Mouse (Mus musculus): ENCODE measurements around the gene Cntn5. TPM values are rescaled to one million over a fixed set of nuclear protein-coding genes. Genes with fewer than 3 reads are reported as not detected.

Gene Cntn5
- polyA plus RNA-seq, 1 experiment from 2014 or later = 2.3 TPM

GRCm38 (mm10) chr9:10368971-10369370, 535.6 kb downstream of the Cntn5 start:
- no peaks in the 10 kb centered on the region for H3K9me3 ChIP-seq (ENCODE audit: control insufficient read depth, low read length)
- H3K4me3 ChIP-seq (ENCODE audit: low read depth, low read length) = no peak overlapping the region
- H3K4me1 ChIP-seq (ENCODE audit: control insufficient read depth, insufficient read depth, low read length) = no peaks in the 10 kb centered on the region
- no peak overlapping the region for H3K4me2 ChIP-seq (ENCODE audit: low read depth, low read length)
- no peaks in the 10 kb centered on the region for H3K36me3 ChIP-seq (ENCODE audit: control insufficient read depth, insufficient read depth, low read length)
- ATAC-seq (ENCODE audit: low read depth) = no peak
- WGBS = 61% methylated on average over 5 of the region's 5 CpGs
- no peak for DNase-seq (ENCODE audit: low spot score)
- H3K27me3 ChIP-seq (replicated peaks; ENCODE audit: control insufficient read depth, insufficient read depth, low read length) = no peaks in the 10 kb centered on the region
- H3K9ac ChIP-seq (ENCODE audit: low read depth, low read length) = no peak overlapping the region
- no peak overlapping the region for H3K27ac ChIP-seq (replicated peaks; ENCODE audit: low read depth, low read length)

- Histone ChIP-seq H3K27ac (replicated peaks; ENCODE audit: low read depth, low read length) (no peak overlapping the region), H3K4me2 (ENCODE audit: low read depth, low read length) (no peak overlapping the region), H3K36me3 (ENCODE audit: control insufficient read depth, insufficient read depth, low read length) (no peaks in the 10 kb centered on the region), H3K4me1 (ENCODE audit: control insufficient read depth, insufficient read depth, low read length) (no peaks in the 10 kb centered on the region), H3K9me3 (ENCODE audit: control insufficient read depth, low read length) (no peaks in the 10 kb centered on the region), H3K27me3 (replicated peaks; ENCODE audit: control insufficient read depth, insufficient read depth, low read length) (no peaks in the 10 kb centered on the region), H3K9ac (ENCODE audit: low read depth, low read length) (no peak overlapping the region), H3K4me3 (ENCODE audit: low read depth, low read length) (no peak overlapping the region)
- ATAC-seq (ENCODE audit: low read depth) (no peak), DNase-seq (ENCODE audit: low spot score) (no peak)
- 39% methylated on average over 1 of the region's 1 CpGs for WGBS
These were observed 536.2 kb downstream of the Cntn5 start for GRCm38 (mm10) chr9:10368410-10368809.

GRCm38 (mm10) chr9:10366246-10366955, 538.2 kb downstream of the Cntn5 start:
- no peaks in the 10 kb centered on the region for H3K4me1 ChIP-seq (ENCODE audit: control insufficient read depth, insufficient read depth, low read length)
- no peak for ATAC-seq (ENCODE audit: low read depth)

GRCm38 (mm10) chr9:10350909-10351655, 553.5 kb downstream of the Cntn5 start:
- no peaks in the 10 kb centered on the region for H3K4me1 ChIP-seq (ENCODE audit: control insufficient read depth, insufficient read depth, low read length)
- no peaks in the 10 kb centered on the region for H3K9me3 ChIP-seq (ENCODE audit: control insufficient read depth, low read length)
- H3K4me3 ChIP-seq (ENCODE audit: low read depth, low read length) = no peak overlapping the region
- H3K27me3 ChIP-seq (replicated peaks; ENCODE audit: control insufficient read depth, insufficient read depth, low read length) = no peaks in the 10 kb centered on the region
- WGBS = 84% methylated on average over 4 of the region's 4 CpGs
- no peak overlapping the region for H3K4me2 ChIP-seq (ENCODE audit: low read depth, low read length)
- H3K9ac ChIP-seq (ENCODE audit: low read depth, low read length) = no peak overlapping the region
- no peak overlapping the region for H3K27ac ChIP-seq (replicated peaks; ENCODE audit: low read depth, low read length)
- DNase-seq (ENCODE audit: low spot score) = no peak
- ATAC-seq (ENCODE audit: low read depth) = no peak
- H3K36me3 ChIP-seq (ENCODE audit: control insufficient read depth, insufficient read depth, low read length) = no peaks in the 10 kb centered on the region

More at GRCm38 (mm10) chr9:10366246-10366955, 538.2 kb downstream of the Cntn5 start:
- Histone ChIP-seq H3K4me3 (ENCODE audit: low read depth, low read length) (no peak overlapping the region), H3K27ac (replicated peaks; ENCODE audit: low read depth, low read length) (no peak overlapping the region), H3K9ac (ENCODE audit: low read depth, low read length) (no peak overlapping the region), H3K4me2 (ENCODE audit: low read depth, low read length) (no peak overlapping the region), H3K27me3 (replicated peaks; ENCODE audit: control insufficient read depth, insufficient read depth, low read length) (no peaks in the 10 kb centered on the region), H3K36me3 (ENCODE audit: control insufficient read depth, insufficient read depth, low read length) (no peaks in the 10 kb centered on the region), H3K9me3 (ENCODE audit: control insufficient read depth, low read length) (no peaks in the 10 kb centered on the region)
- DNase-seq (ENCODE audit: low spot score) = no peak
- 72% methylated on average over 6 of the region's 6 CpGs for WGBS

- Histone ChIP-seq H3K36me3 (ENCODE audit: control insufficient read depth, insufficient read depth, low read length) (no peaks in the 10 kb centered on the region), H3K27me3 (replicated peaks; ENCODE audit: control insufficient read depth, insufficient read depth, low read length) (no peaks in the 10 kb centered on the region), H3K4me1 (ENCODE audit: control insufficient read depth, insufficient read depth, low read length) (no peaks in the 10 kb centered on the region), H3K27ac (replicated peaks; ENCODE audit: low read depth, low read length) (no peak overlapping the region), H3K4me3 (ENCODE audit: low read depth, low read length) (no peak overlapping the region), H3K9me3 (ENCODE audit: control insufficient read depth, low read length) (no peaks in the 10 kb centered on the region), H3K4me2 (ENCODE audit: low read depth, low read length) (no peak overlapping the region), H3K9ac (ENCODE audit: low read depth, low read length) (no peak overlapping the region)
- ATAC-seq (ENCODE audit: low read depth) = no peak
- WGBS = 83% methylated on average over 9 of the region's 11 CpGs
- DNase-seq (ENCODE audit: low spot score) = no peak
These were observed 555.8 kb downstream of the Cntn5 start for GRCm38 (mm10) chr9:10348741-10349140.

GRCm38 (mm10) chr9:10348222-10348621, 556.4 kb downstream of the Cntn5 start:
- no peak overlapping the region for H3K27ac ChIP-seq (replicated peaks; ENCODE audit: low read depth, low read length)

GRCm38 (mm10) chr9:10340751-10341150, 563.8 kb downstream of the Cntn5 start:
- Histone ChIP-seq H3K4me2 (ENCODE audit: low read depth, low read length) (no peak overlapping the region), H3K36me3 (ENCODE audit: control insufficient read depth, insufficient read depth, low read length) (no peaks in the 10 kb centered on the region)

More at GRCm38 (mm10) chr9:10348222-10348621, 556.4 kb downstream of the Cntn5 start:
- WGBS = 63% methylated on average over 4 of the region's 4 CpGs
- Histone ChIP-seq H3K9me3 (ENCODE audit: control insufficient read depth, low read length) (no peaks in the 10 kb centered on the region), H3K9ac (ENCODE audit: low read depth, low read length) (no peak overlapping the region), H3K36me3 (ENCODE audit: control insufficient read depth, insufficient read depth, low read length) (no peaks in the 10 kb centered on the region), H3K4me1 (ENCODE audit: control insufficient read depth, insufficient read depth, low read length) (no peaks in the 10 kb centered on the region), H3K27me3 (replicated peaks; ENCODE audit: control insufficient read depth, insufficient read depth, low read length) (no peaks in the 10 kb centered on the region), H3K4me3 (ENCODE audit: low read depth, low read length) (no peak overlapping the region), H3K4me2 (ENCODE audit: low read depth, low read length) (no peak overlapping the region)
- no peak for ATAC-seq (ENCODE audit: low read depth)
- no peak for DNase-seq (ENCODE audit: low spot score)

GRCm38 (mm10) chr9:10339716-10340115, 564.9 kb downstream of the Cntn5 start:
- no peak overlapping the region for H3K9ac ChIP-seq (ENCODE audit: low read depth, low read length)
- 60% methylated on average over 1 of the region's 1 CpGs for WGBS
- H3K4me1 ChIP-seq (ENCODE audit: control insufficient read depth, insufficient read depth, low read length) = no peaks in the 10 kb centered on the region
- DNase-seq (ENCODE audit: low spot score) (peak; percentile 29), ATAC-seq (ENCODE audit: low read depth) (no peak)
- no peaks in the 10 kb centered on the region for H3K9me3 ChIP-seq (ENCODE audit: control insufficient read depth, low read length)
- no peak overlapping the region for H3K4me2 ChIP-seq (ENCODE audit: low read depth, low read length)
- no peaks in the 10 kb centered on the region for H3K27me3 ChIP-seq (replicated peaks; ENCODE audit: control insufficient read depth, insufficient read depth, low read length)
- no peaks in the 10 kb centered on the region for H3K36me3 ChIP-seq (ENCODE audit: control insufficient read depth, insufficient read depth, low read length)
- no peak overlapping the region for H3K27ac ChIP-seq (replicated peaks; ENCODE audit: low read depth, low read length)
- H3K4me3 ChIP-seq (ENCODE audit: low read depth, low read length) = no peak overlapping the region

More at GRCm38 (mm10) chr9:10340751-10341150, 563.8 kb downstream of the Cntn5 start:
- Histone ChIP-seq H3K4me1 (ENCODE audit: control insufficient read depth, insufficient read depth, low read length) (no peaks in the 10 kb centered on the region), H3K4me3 (ENCODE audit: low read depth, low read length) (no peak overlapping the region), H3K9ac (ENCODE audit: low read depth, low read length) (no peak overlapping the region), H3K9me3 (ENCODE audit: control insufficient read depth, low read length) (no peaks in the 10 kb centered on the region), H3K27ac (replicated peaks; ENCODE audit: low read depth, low read length) (no peak overlapping the region), H3K27me3 (replicated peaks; ENCODE audit: control insufficient read depth, insufficient read depth, low read length) (no peaks in the 10 kb centered on the region)
- DNase-seq (ENCODE audit: low spot score) = no peak
- ATAC-seq (ENCODE audit: low read depth) = no peak
